Mouse (Mus musculus): ENCODE measurements around the gene Klf13. TPM values are rescaled to one million over a fixed set of nuclear protein-coding genes. Genes with fewer than 3 reads are reported as not detected.

The Klf13 gene
- polyA plus RNA-seq, 1 experiment from 2014 or later: 134 TPM

- no peak for DNase-seq (ENCODE audit: low spot score)
Observed at GRCm38 (mm10) chr7:63950931-63951607, 12.4 kb upstream of the Klf13 start.

- no peak for DNase-seq (ENCODE audit: low spot score)
Observed at GRCm38 (mm10) chr7:63949176-63949575, 10.5 kb upstream of the Klf13 start.

GRCm38 (mm10) chr7:63947514-63948487, 9.1 kb upstream of the Klf13 start:
- DNase-seq (ENCODE audit: low spot score): peak; percentile 45

- no peak for DNase-seq (ENCODE audit: low spot score)
Observed at GRCm38 (mm10) chr7:63943946-63944345, 5.2 kb upstream of the Klf13 start.

- DNase-seq (ENCODE audit: low spot score): no peak
Observed at GRCm38 (mm10) chr7:63941501-63941900, 2.8 kb upstream of the Klf13 start.

- no peak for DNase-seq (ENCODE audit: low spot score)
Observed at GRCm38 (mm10) chr7:63941050-63941449, 2.3 kb upstream of the Klf13 start.

GRCm38 (mm10) chr7:63940321-63940720, 1.6 kb upstream of the Klf13 start:
- no peak for DNase-seq (ENCODE audit: low spot score)

GRCm38 (mm10) chr7:63939397-63939951, 759 bp upstream of the Klf13 start:
- peak; percentile 91 for DNase-seq (ENCODE audit: low spot score)

- DNase-seq (ENCODE audit: low spot score): peak; percentile 61
Observed at GRCm38 (mm10) chr7:63938066-63938913, 425 bp downstream of the Klf13 start.

GRCm38 (mm10) chr7:63937236-63938065, 1.3 kb downstream of the Klf13 start:
- peak; percentile 91 for DNase-seq (ENCODE audit: low spot score)

GRCm38 (mm10) chr7:63936986-63937235, 1.8 kb downstream of the Klf13 start:
- no peak for DNase-seq (ENCODE audit: low spot score)

GRCm38 (mm10) chr7:63936188-63936985, 2.3 kb downstream of the Klf13 start:
- DNase-seq (ENCODE audit: low spot score): peak; percentile 55

- DNase-seq (ENCODE audit: low spot score): no peak
Observed at GRCm38 (mm10) chr7:63935809-63936187, 2.9 kb downstream of the Klf13 start.

GRCm38 (mm10) chr7:63934530-63934929, 4.2 kb downstream of the Klf13 start:
- DNase-seq (ENCODE audit: low spot score): no peak

GRCm38 (mm10) chr7:63933905-63934304, 4.8 kb downstream of the Klf13 start:
- no peak for DNase-seq (ENCODE audit: low spot score)

- DNase-seq (ENCODE audit: low spot score): no peak
Observed at GRCm38 (mm10) chr7:63932461-63932860, 6.3 kb downstream of the Klf13 start.

GRCm38 (mm10) chr7:63930766-63931165, 7.9 kb downstream of the Klf13 start:
- no peak for DNase-seq (ENCODE audit: low spot score)

- peak; percentile 88 for DNase-seq (ENCODE audit: low spot score)
Observed at GRCm38 (mm10) chr7:63930132-63930531, 8.6 kb downstream of the Klf13 start.

GRCm38 (mm10) chr7:63929080-63929479, 9.6 kb downstream of the Klf13 start:
- DNase-seq (ENCODE audit: low spot score): no peak

- DNase-seq (ENCODE audit: low spot score): no peak
Observed at GRCm38 (mm10) chr7:63927121-63927520, 11.6 kb downstream of the Klf13 start.

Measured in thymus, postnatal 0 days (tissue).